Mouse (Mus musculus): ENCODE results near the gene Olfr917. TPM values are rescaled to one million over a fixed set of nuclear protein-coding genes. Genes with fewer than 3 reads are reported as not detected.

The Olfr917 gene
- not detected in 2 replicates for polyA plus RNA-seq (2012)

DNA sequence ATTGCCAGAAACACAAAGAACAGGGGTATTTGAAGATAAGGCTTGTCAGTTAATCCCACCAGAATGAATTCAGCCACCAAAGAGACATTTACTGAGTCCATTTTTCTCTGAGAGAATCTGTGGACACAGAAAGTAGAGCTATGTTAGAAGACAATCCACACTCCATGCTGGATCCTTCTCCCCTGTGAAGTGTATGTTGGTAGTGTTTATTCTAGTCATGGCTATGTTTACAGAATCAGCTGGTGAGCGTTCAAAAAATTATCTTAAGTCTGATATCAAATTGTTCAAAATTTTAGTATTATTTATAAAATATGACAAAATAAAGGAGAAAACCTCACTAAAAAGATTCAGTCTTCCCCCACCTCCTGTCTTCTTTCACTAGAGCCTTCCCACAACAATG is at the start of gene Olfr917:
TSS of gene Olfr917 (minus strand) at position 101 of the 400 bp plus-strand sequence.
- TF ChIP-seq GATA1 (IDR thresholded peaks at IDR 0.05; ENCODE audit: low read length), result no peak

DNA sequence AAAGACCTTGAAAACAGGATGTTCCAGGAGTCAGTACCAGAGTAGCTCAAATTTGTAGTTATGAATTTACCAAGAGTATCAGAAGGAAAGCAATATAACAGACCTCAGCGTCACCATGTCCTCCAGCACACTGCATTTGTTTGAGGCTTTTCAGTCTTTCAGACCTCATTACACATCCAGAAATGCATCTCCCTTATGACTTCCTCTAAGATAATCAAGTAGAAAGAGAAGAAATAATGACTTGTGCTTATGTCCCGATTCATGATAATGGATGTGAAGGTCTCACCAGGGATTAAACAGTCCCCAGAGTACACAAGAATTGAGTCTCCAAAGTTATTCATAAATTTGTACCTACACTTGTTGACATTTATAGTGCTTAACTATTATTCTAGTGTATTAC is 8.9 kb upstream of the Olfr917 start, which contains the start of gene Olfr918:
TSS of gene Olfr918 (minus strand) at position 101 of the 400 bp plus-strand sequence.
- no peak for TF ChIP-seq GATA1 (IDR thresholded peaks at IDR 0.05; ENCODE audit: low read length)

DNA sequence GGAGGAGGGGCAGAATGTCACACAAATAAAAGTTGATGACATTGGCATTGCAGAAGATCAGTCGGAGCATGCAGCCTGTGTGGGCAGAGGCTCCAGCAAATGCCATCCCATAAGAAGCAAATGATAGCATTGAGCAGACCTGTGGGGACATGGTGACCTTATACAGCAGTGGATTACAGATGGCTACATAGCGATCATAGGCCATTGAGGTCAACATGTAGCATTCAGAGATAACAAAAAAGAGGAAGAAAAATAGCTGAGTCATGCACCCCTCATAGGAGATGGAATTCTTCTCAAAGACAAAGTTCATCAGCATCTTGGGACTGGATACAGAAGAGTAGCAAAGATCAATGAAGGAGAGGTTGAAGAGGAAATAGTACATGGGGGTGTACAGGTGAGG is 7.2 kb upstream of the Olfr917 start:
- TF ChIP-seq GATA1 (IDR thresholded peaks at IDR 0.05; ENCODE audit: low read length), result peak; percentile 51

- TF ChIP-seq GATA1 (IDR thresholded peaks at IDR 0.05; ENCODE audit: low read length), result no peak
These were observed 5.9 kb downstream of the Olfr917 start, which contains the start of gene Olfr916 for GRCm38 (mm10) chr9:38659775-38660174. Gene Olfr916, minus strand, starts transcription at chr9:38659875.

DNA sequence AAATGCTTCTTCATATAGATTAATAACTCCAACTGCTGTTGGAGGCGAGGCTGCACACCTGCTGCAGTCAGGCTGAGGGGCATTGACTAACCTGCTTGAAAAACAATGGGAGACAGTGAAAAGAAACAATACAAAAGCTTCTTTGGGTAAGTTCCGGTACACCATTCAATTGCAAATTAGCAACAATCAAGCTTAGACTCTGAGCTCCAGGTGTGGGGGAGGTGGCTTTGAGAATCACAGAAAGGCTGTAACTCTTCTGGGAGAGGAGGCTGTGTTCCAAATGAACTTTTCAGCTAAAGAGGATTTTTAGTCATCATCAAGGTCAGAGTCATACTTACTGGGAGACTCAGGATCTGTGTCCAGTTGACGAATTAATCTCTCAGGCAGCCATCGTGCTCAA is 33.2 kb downstream of the Olfr917 start:
- TF ChIP-seq GATA1 (IDR thresholded peaks at IDR 0.05; ENCODE audit: low read length), result no peak

Other genes starting within 250 kb of the Olfr917 start
- not detected in 2 replicates for gene Olfr901, start 236.4 kb downstream of the Olfr917 start, polyA plus RNA-seq (2012)
- gene Olfr902, start 218.2 kb downstream of the Olfr917 start, polyA plus RNA-seq (2012), result not detected in 2 replicates
- gene Olfr904, start 202.7 kb downstream of the Olfr917 start, polyA plus RNA-seq (2012), result not detected in 2 replicates
- gene Olfr905, start 194.7 kb downstream of the Olfr917 start, polyA plus RNA-seq (2012), result not detected in 2 replicates
- not detected in 2 replicates for gene Olfr906, start 178.8 kb downstream of the Olfr917 start, polyA plus RNA-seq (2012)
- gene Olfr907, start 170.0 kb downstream of the Olfr917 start, polyA plus RNA-seq (2012), result 0.06 TPM in 1 of 2 replicates, not detected in the other
- gene Olfr911-ps1, start 144.3 kb downstream of the Olfr917 start, polyA plus RNA-seq (2012), result not detected in 2 replicates
- gene Olfr910, start 128.0 kb downstream of the Olfr917 start, polyA plus RNA-seq (2012), result not detected in 2 replicates
- gene Olfr912, start 85.7 kb downstream of the Olfr917 start, polyA plus RNA-seq (2012), result not detected in 2 replicates
- not detected in 2 replicates for gene Olfr913, start 73.1 kb downstream of the Olfr917 start, polyA plus RNA-seq (2012)
- gene Olfr914, start 60.7 kb downstream of the Olfr917 start, polyA plus RNA-seq (2012), result not detected in 2 replicates
- gene Olfr916, start 6.0 kb downstream of the Olfr917 start, polyA plus RNA-seq (2012), result not detected in 2 replicates
- gene Olfr918, start 8.8 kb upstream of the Olfr917 start, polyA plus RNA-seq (2012), result not detected in 2 replicates
- not detected in 2 replicates for gene Olfr919, start 37.8 kb upstream of the Olfr917 start, polyA plus RNA-seq (2012)
- gene Vwa5a, start 52.4 kb upstream of the Olfr917 start, polyA plus RNA-seq (2012), result 0.40 and 0.56 TPM in 2 replicates
- not detected in 2 replicates for gene Olfr920, start 86.5 kb upstream of the Olfr917 start, polyA plus RNA-seq (2012)
- gene Olfr921, start 107.2 kb upstream of the Olfr917 start, polyA plus RNA-seq (2012), result not detected in 2 replicates
- gene Olfr922, start 148.8 kb upstream of the Olfr917 start, polyA plus RNA-seq (2012), result not detected in 2 replicates
- not detected in 2 replicates for gene Olfr923, start 160.7 kb upstream of the Olfr917 start, polyA plus RNA-seq (2012)
- gene Olfr924, start 178.6 kb upstream of the Olfr917 start, polyA plus RNA-seq (2012), result not detected in 2 replicates
- not detected in 2 replicates for gene Olfr26, start 189.2 kb upstream of the Olfr917 start, polyA plus RNA-seq (2012)
- gene Olfr926, start 211.3 kb upstream of the Olfr917 start, polyA plus RNA-seq (2012), result not detected in 2 replicates